Mouse (Mus musculus): ENCODE results near the gene Arl3. TPM values are rescaled to one million over a fixed set of nuclear protein-coding genes. Genes with fewer than 3 reads are reported as not detected.
A peak's percentile ranks its signal among the peaks of the same experiment; 100 is the strongest.

The Arl3 gene
- polyA plus RNA-seq, 1 experiment, result 81.9 TPM

- H3K4me2 ChIP-seq (ENCODE audit: low read depth), result peak overlapping the region; percentile 68
- no peaks in the 10 kb centered on the region for H3K27me3 ChIP-seq (ENCODE audit: control insufficient read depth, insufficient read depth, insufficient read length)
- peak overlapping the region; percentile 85 for H3ac ChIP-seq (ENCODE audit: control insufficient read depth, insufficient read length)
- H3K36me3 ChIP-seq (ENCODE audit: control insufficient read depth, insufficient read depth), result peaks cover 10% of the 10 kb centered on the region
- peaks cover 28% of the 10 kb centered on the region for H3K79me2 ChIP-seq (ENCODE audit: control insufficient read depth, insufficient read depth)
- H3K4me3 ChIP-seq, result peak overlapping the region; percentile 99
- TF ChIP-seq POLR2AphosphoS2 (IDR thresholded peaks at IDR 0.05; ENCODE audit: insufficient read length, low read depth) (peak; percentile 42), TCF12 (IDR thresholded peaks at IDR 0.05; ENCODE audit: insufficient read depth, poor library complexity, severe bottlenecking) (no peak), POLR2A (IDR thresholded peaks at IDR 0.05; ENCODE audit: insufficient read length, low read depth) (peak; percentile 55), MAX (IDR thresholded peaks at IDR 0.05; ENCODE audit: low read depth) (no peak)
Observed at GRCm38 (mm10) chr19:46500581-46501341, 72.2 kb downstream of the Arl3 start.

GRCm38 (mm10) chr19:46499836-46500580, 73.0 kb downstream of the Arl3 start:
- Histone ChIP-seq H3K4me2 (ENCODE audit: low read depth) (peak overlapping the region; percentile 93), H3K36me3 (ENCODE audit: control insufficient read depth, insufficient read depth) (peaks cover 3% of the 10 kb centered on the region), H3K4me3 (peak overlapping the region; percentile 99), H3K79me2 (ENCODE audit: control insufficient read depth, insufficient read depth) (peaks cover 20% of the 10 kb centered on the region), H3ac (ENCODE audit: control insufficient read depth, insufficient read length) (peak overlapping the region; percentile 85), H3K27me3 (ENCODE audit: control insufficient read depth, insufficient read depth, insufficient read length) (no peaks in the 10 kb centered on the region)
- peak; percentile 88 for TF ChIP-seq POLR2AphosphoS2 (IDR thresholded peaks at IDR 0.05; ENCODE audit: insufficient read length, low read depth)
- no peak for TF ChIP-seq E2F4 (IDR thresholded peaks at IDR 0.05; ENCODE audit: insufficient read depth)
- peak; percentile 60 for TF ChIP-seq SRF (IDR thresholded peaks at IDR 0.05; ENCODE audit: control insufficient read depth, insufficient read length, low read depth)
- peak; percentile 97 for TF ChIP-seq USF1 (IDR thresholded peaks at IDR 0.05; ENCODE audit: low read depth)
- TF ChIP-seq TCF3 (IDR thresholded peaks at IDR 0.05; ENCODE audit: insufficient read length, low read depth), result no peak
- TF ChIP-seq TCF12 (IDR thresholded peaks at IDR 0.05; ENCODE audit: insufficient read depth, poor library complexity, severe bottlenecking), result no peak
- peak; percentile 76 for TF ChIP-seq POLR2A (IDR thresholded peaks at IDR 0.05; ENCODE audit: insufficient read length, low read depth)
- TF ChIP-seq MYOD1 (IDR thresholded peaks at IDR 0.05; ENCODE audit: control insufficient read depth in 1 of 3, insufficient read length in 2 of 3, low read depth in 2 of 3), result no peak
- peak in 2 of 3 experiments; percentile 13 to 38 for TF ChIP-seq MYOG (IDR thresholded peaks at IDR 0.05; ENCODE audit: control insufficient read depth in 1 of 3, insufficient read depth in 1 of 3, insufficient read length in 2 of 3, low read depth in 2 of 3)

DNA sequence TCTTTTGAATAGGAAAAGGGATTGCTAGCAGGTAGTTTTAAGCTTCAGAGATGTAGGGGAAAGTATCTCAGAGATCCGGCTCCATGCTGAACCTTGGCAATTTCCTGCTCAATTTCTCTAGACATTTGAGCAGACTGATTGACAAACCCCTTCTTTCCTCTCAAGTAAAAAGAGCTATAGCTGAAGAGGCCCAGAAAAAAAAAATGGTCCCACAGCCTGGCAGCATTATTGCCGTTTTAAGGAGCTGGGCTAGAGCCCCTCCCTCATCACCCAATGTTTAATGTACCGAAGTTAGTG, 73.5 kb downstream of the Arl3 start:
- Histone ChIP-seq H3ac (ENCODE audit: control insufficient read depth, insufficient read length) (peak overlapping the region; percentile 85), H3K36me3 (ENCODE audit: control insufficient read depth, insufficient read depth) (no peaks in the 10 kb centered on the region), H3K4me3 (peak overlapping the region; percentile 99), H3K79me2 (ENCODE audit: control insufficient read depth, insufficient read depth) (peaks cover 15% of the 10 kb centered on the region), H3K4me2 (ENCODE audit: low read depth) (peak overlapping the region; percentile 93), H3K27me3 (ENCODE audit: control insufficient read depth, insufficient read depth, insufficient read length) (no peaks in the 10 kb centered on the region)
- TF ChIP-seq TCF12 (IDR thresholded peaks at IDR 0.05; ENCODE audit: insufficient read depth, poor library complexity, severe bottlenecking), result no peak
- TF ChIP-seq REST (IDR thresholded peaks at IDR 0.05; ENCODE audit: insufficient read depth, insufficient read length), result no peak
- TF ChIP-seq TCF3 (IDR thresholded peaks at IDR 0.05; ENCODE audit: insufficient read length, low read depth), result no peak
- no peak for TF ChIP-seq MAX (IDR thresholded peaks at IDR 0.05; ENCODE audit: low read depth)
- TF ChIP-seq CEBPB (IDR thresholded peaks at IDR 0.05; ENCODE audit: insufficient read depth, poor library complexity, severe bottlenecking), result no peak
- TF ChIP-seq MYOD1 (IDR thresholded peaks at IDR 0.05; ENCODE audit: control insufficient read depth in 1 of 3, insufficient read length in 2 of 3, low read depth in 2 of 3), result no peak
- TF ChIP-seq E2F4 (IDR thresholded peaks at IDR 0.05; ENCODE audit: insufficient read depth), result no peak
- no peak for TF ChIP-seq POLR2AphosphoS2 (IDR thresholded peaks at IDR 0.05; ENCODE audit: insufficient read length, low read depth)
- no peak for TF ChIP-seq MYOG (IDR thresholded peaks at IDR 0.05; ENCODE audit: control insufficient read depth in 1 of 3, insufficient read depth in 1 of 3, insufficient read length in 2 of 3, low read depth in 2 of 3)
- no peak for TF ChIP-seq USF1 (IDR thresholded peaks at IDR 0.05; ENCODE audit: low read depth)

DNA sequence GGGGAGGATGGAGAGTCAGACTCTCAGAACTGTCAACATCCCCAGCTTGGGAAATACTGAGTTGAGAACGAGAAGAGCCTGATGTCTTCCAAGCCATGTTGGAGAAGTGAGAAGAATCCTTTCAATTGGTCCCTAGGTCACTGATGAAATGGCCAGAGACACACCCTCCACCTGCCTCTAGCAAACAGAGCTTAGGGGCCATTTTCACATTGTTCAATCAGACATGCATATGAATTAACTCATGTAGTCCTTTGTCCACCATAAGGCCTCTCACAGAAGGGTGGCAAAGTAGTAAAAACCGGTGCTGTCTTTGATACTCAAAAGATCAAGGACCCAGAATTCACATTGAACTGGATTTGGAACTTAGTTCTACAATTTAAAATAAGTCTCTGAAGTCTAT, 75.8 kb downstream of the Arl3 start:
- no peak overlapping the region for H3K4me2 ChIP-seq (ENCODE audit: low read depth)
- H3K79me2 ChIP-seq (ENCODE audit: control insufficient read depth, insufficient read depth), result no peaks in the 10 kb centered on the region
- no peak for TF ChIP-seq MYOG (IDR thresholded peaks at IDR 0.05; ENCODE audit: control insufficient read depth in 1 of 3, insufficient read depth in 1 of 3, insufficient read length in 2 of 3, low read depth in 2 of 3)
- TF ChIP-seq REST (IDR thresholded peaks at IDR 0.05; ENCODE audit: insufficient read depth, insufficient read length), result no peak
- TF ChIP-seq CEBPB (IDR thresholded peaks at IDR 0.05; ENCODE audit: insufficient read depth, poor library complexity, severe bottlenecking), result no peak
- no peak for TF ChIP-seq TCF3 (IDR thresholded peaks at IDR 0.05; ENCODE audit: insufficient read length, low read depth)
- no peak for TF ChIP-seq TCF12 (IDR thresholded peaks at IDR 0.05; ENCODE audit: insufficient read depth, poor library complexity, severe bottlenecking)
- TF ChIP-seq MYOD1 (IDR thresholded peaks at IDR 0.05; ENCODE audit: control insufficient read depth in 1 of 3, insufficient read length in 2 of 3, low read depth in 2 of 3), result no peak
- no peak for TF ChIP-seq MAX (IDR thresholded peaks at IDR 0.05; ENCODE audit: low read depth)
- no peak for TF ChIP-seq POLR2AphosphoS2 (IDR thresholded peaks at IDR 0.05; ENCODE audit: insufficient read length, low read depth)
- no peak for TF ChIP-seq USF1 (IDR thresholded peaks at IDR 0.05; ENCODE audit: low read depth)
- no peak for TF ChIP-seq E2F4 (IDR thresholded peaks at IDR 0.05; ENCODE audit: insufficient read depth)
- TF ChIP-seq POLR2A (IDR thresholded peaks at IDR 0.05; ENCODE audit: insufficient read length, low read depth), result no peak
- no peak for TF ChIP-seq SRF (IDR thresholded peaks at IDR 0.05; ENCODE audit: control insufficient read depth, insufficient read length, low read depth)
- H3K27me3 ChIP-seq (ENCODE audit: control insufficient read depth, insufficient read depth, insufficient read length), result no peaks in the 10 kb centered on the region
- no peaks in the 10 kb centered on the region for H3K36me3 ChIP-seq (ENCODE audit: control insufficient read depth, insufficient read depth)
- H3K4me3 ChIP-seq, result no peak overlapping the region
- no peak overlapping the region for H3ac ChIP-seq (ENCODE audit: control insufficient read depth, insufficient read length)

Measured in myocyte (in vitro differentiated cells).